ENCODE assay signal across 8 mouse cellular contexts in the genomic region with DNA sequence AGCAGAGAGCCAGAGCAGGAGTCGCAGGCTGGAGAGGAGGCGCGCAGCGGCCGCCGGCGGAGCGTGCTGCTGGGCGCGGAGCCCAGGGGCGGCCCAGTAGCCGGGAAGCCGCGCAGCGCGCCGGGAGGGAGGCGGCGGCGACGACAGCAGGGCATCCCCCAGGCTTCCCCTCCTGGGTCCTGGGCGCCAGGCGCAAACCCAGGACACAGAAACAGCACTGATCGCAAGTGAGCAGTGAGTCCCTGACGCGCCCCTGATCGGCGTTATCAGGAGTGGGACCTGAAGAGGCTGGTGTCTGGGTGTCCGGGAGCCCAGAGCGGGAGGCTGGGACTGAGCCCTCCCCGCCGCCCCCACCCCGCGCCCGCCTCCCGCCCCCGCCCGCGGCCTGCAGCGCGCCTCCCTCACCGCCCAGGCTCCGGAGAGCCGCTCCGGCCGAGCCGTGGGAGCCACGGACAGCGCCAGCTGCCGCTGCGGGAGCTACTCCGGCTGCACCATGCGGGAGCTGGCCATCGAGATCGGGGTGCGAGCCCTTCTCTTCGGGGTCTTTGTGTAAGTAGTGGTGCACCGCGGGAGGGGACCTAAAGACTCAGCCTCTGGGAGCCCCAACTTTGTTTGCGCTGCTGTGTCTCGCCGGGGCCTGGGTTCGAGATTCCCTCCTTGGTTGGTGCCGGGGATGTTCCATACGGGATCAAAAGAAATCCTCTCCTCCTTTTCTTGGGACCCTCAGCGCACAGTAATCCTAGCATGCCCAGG. TPM values are rescaled to one million over a fixed set of nuclear protein-coding genes. Genes with fewer than 3 reads are reported as not detected.
DNase-seq lines count a peak whose midpoint lies in the region; ATAC-seq and TF ChIP-seq lines count a peak whose summit lies in the region.

TSS of gene Plpp4 (plus strand) at position 411 of the 753 bp plus-strand sequence.

- H3K27me3 ChIP-seq in embryonic facial prominence, embryonic 10.5 days (replicated peaks; ENCODE audit: low read depth, poor library complexity, severe bottlenecking) = peaks cover 63% of the 10 kb centered on the region
- H3K27me3 ChIP-seq in heart, embryonic 16.5 days (ENCODE audit: control insufficient read depth, insufficient read depth, low read length) = peaks cover 46% of the 10 kb centered on the region
- H3K27me3 ChIP-seq in midbrain, embryonic 14.5 days (ENCODE audit: control insufficient read depth, insufficient read depth, low read length) = peaks cover 11% of the 10 kb centered on the region

- peak within 1 kb of the TSS; percentile 16; the same call in 1 of the 2 replicates for H3K9ac ChIP-seq in heart, embryonic 16.5 days (ENCODE audit: low read length)
- H3K9ac ChIP-seq in midbrain, embryonic 14.5 days (replicated peaks; ENCODE audit: low read length) = peak within 1 kb of the TSS; percentile 66

- H3K4me2 ChIP-seq in heart, embryonic 16.5 days (ENCODE audit: low read depth, low read length) = peak within 1 kb of the TSS; percentile 69
- H3K4me2 ChIP-seq in midbrain, embryonic 14.5 days (ENCODE audit: low read length) = peak within 1 kb of the TSS; percentile 91

- H3K4me1 ChIP-seq in embryonic facial prominence, embryonic 10.5 days = peaks cover 18% of the 10 kb centered on the region
- peaks cover 1% of the 10 kb centered on the region; the same call in 1 of the 2 replicates for H3K4me1 ChIP-seq in heart, embryonic 16.5 days (ENCODE audit: control insufficient read depth, insufficient read depth, low read length)
- H3K4me1 ChIP-seq in midbrain, embryonic 14.5 days (ENCODE audit: control insufficient read depth, insufficient read depth, low read length) = peaks cover 6% of the 10 kb centered on the region; the same call in 1 of the 2 replicates

- TF ChIP-seq CTCF in left cerebral cortex, adult 2 months (IDR thresholded peaks at IDR 0.05) = no peak

- intact Hi-C loops in left cerebral cortex, adult 2 months (cut with DNase I) = no loop called here

- H3K9me3 ChIP-seq in embryonic facial prominence, embryonic 10.5 days = no peaks in the 10 kb centered on the region
- no peaks in the 10 kb centered on the region for H3K9me3 ChIP-seq in heart, embryonic 16.5 days (replicated peaks; ENCODE audit: control insufficient read depth, low read length)
- no peaks in the 10 kb centered on the region for H3K9me3 ChIP-seq in midbrain, embryonic 14.5 days (ENCODE audit: control insufficient read depth, low read length)

- H3K27ac ChIP-seq in embryonic facial prominence, embryonic 10.5 days (replicated peaks) = peak within 1 kb of the TSS; percentile 16; the same call in 1 of the 2 replicates
- no peak within 1 kb of the TSS for H3K27ac ChIP-seq in heart, embryonic 16.5 days (ENCODE audit: low read length)
- H3K27ac ChIP-seq in left cerebral cortex, adult 2 months = no peak within 1 kb of the TSS
- H3K27ac ChIP-seq in midbrain, embryonic 14.5 days (replicated peaks; ENCODE audit: low read depth, low read length) = 0 out of 2 replicates have a peak within 1 kb of the TSS, but pooled peaks have one; percentile 55

- H3K4me3 ChIP-seq in embryonic facial prominence, embryonic 10.5 days = peak within 1 kb of the TSS; percentile 63
- H3K4me3 ChIP-seq in heart, embryonic 16.5 days (ENCODE audit: low read length) = peak within 1 kb of the TSS; percentile 45
- peak within 1 kb of the TSS; percentile 55 for H3K4me3 ChIP-seq in left cerebral cortex, adult 2 months
- H3K4me3 ChIP-seq in midbrain, embryonic 14.5 days (replicated peaks; ENCODE audit: low read depth, low read length) = peak within 1 kb of the TSS; percentile 55

- ATAC-seq in heart, embryonic 16.5 days (replicated peaks; ENCODE audit: extremely low read depth, insufficient read depth, low FRiP score) = peak; percentile 78
- ATAC-seq in midbrain, embryonic 14.5 days (ENCODE audit: low FRiP score, low TSS enrichment) = peak; percentile 67

- WGBS in embryonic facial prominence, embryonic 10.5 days = under 1% methylated on average over 66 of the region's 66 CpGs
- under 1% methylated on average over 60 of the region's 66 CpGs for WGBS in heart, embryonic 16.5 days
- under 1% methylated on average over 59 of the region's 66 CpGs for WGBS in midbrain, embryonic 14.5 days

- no peaks in the 10 kb centered on the region for H3K36me3 ChIP-seq in embryonic facial prominence, embryonic 10.5 days (replicated peaks)
- H3K36me3 ChIP-seq in heart, embryonic 16.5 days (ENCODE audit: control insufficient read depth, insufficient read depth) = no peaks in the 10 kb centered on the region
- H3K36me3 ChIP-seq in midbrain, embryonic 14.5 days (ENCODE audit: control insufficient read depth, insufficient read depth, low read length) = no peaks in the 10 kb centered on the region

- peak; percentile 37 to 63 for DNase-seq in left cerebral cortex, adult 18-20 months (ENCODE audit: low spot score in 2 of 2)
- DNase-seq in left cerebral cortex, adult 11 months (ENCODE audit: low spot score) = no peak
- peak; percentile 64 for DNase-seq in embryonic facial prominence, embryonic 10.5 days (ENCODE audit: low spot score)
- peak; percentile 49 to 64 for DNase-seq in left cerebral cortex, adult 2 months (ENCODE audit: extremely low spot score in 1 of 2, low spot score in 2 of 2)
- DNase-seq in midbrain, embryonic 14.5 days = peak; percentile 80
- DNase-seq in urinary bladder, postnatal 4 days (ENCODE audit: low spot score in 2 of 2) = peak; percentile 22 to 59
- no peak for DNase-seq in cerebellum, adult 11-12 months

RNA-seq across cellular contexts. Expression of gene Plpp4, which starts in this region (rescaled TPM):
- 10 to 100 TPM; 10.4 to 11.0 TPM for total RNA-seq in left cerebral cortex, adult 18-20 months (2021)
- polyA plus RNA-seq in embryonic facial prominence, embryonic 10.5 days (2016; fragmentation: Nextera tagmentation; extraction: Ambion mirVana) = 0.22 and 0.73 TPM in 2 replicates
- 0.49 and 0.85 TPM in 2 replicates for polyA plus RNA-seq in heart, embryonic 16.5 days (2015; fragmentation: Nextera tagmentation; extraction: Ambion mirVana)
- total RNA-seq in left cerebral cortex, adult 2 months (2021) = 10 to 100 TPM in 1 of 2 experiments, 1 to 10 TPM in 1; 9.0 to 10.1 TPM
- 9.5 and 12.4 TPM in 2 replicates for polyA plus RNA-seq in midbrain, embryonic 14.5 days (2014; fragmentation: Nextera tagmentation; extraction: Ambion mirVana)

Comparison
In these comparisons a context has a peak if more than half of its experiments do, and no peak if none do; other contexts are left out.
1. DNase-seq: peak in left cerebral cortex, adult 18-20 months (2 of 2), left cerebral cortex, adult 2 months (2 of 2), midbrain, embryonic 14.5 days (single experiment) and urinary bladder, postnatal 4 days (2 of 2); none in left cerebral cortex, adult 11 months (single experiment) and cerebellum, adult 11-12 months (single experiment).
2. Peak in DNase-seq, H3K4me3 ChIP-seq and H3K27ac ChIP-seq in embryonic facial prominence, embryonic 10.5 days; RNA of the gene not detected or under 1 TPM.
3. Peak in ATAC-seq, H3K4me3 ChIP-seq, H3K9ac ChIP-seq and H3K4me2 ChIP-seq in heart, embryonic 16.5 days; RNA of the gene not detected or under 1 TPM.
4. Peak in every context shown above with its lines, with median percentiles within 50 percentile points of each other: H3K4me3 ChIP-seq.